Mouse (Mus musculus) stomach, embryonic 16.5 days (tissue): ENCODE data around the gene Pigl. TPM values are rescaled to one million over a fixed set of nuclear protein-coding genes. Genes with fewer than 3 reads are reported as not detected.

Source experiments
- polyA plus RNA-seq: library from polyadenylated mRNA; unstranded; fragments of >200 nt; fragmentation: Nextera tagmentation; extraction: Ambion mirVana; gene quantifications from 2 replicates; pipeline ENCODE4 v1.2.1, GENCODE M21; 2015

Gene Pigl
- polyA plus RNA-seq, 1 experiment from 2014 or later: 9.5 TPM

Other genes with a start within 250 kb of the Pigl start
- 7.9 and 8.1 TPM in 2 replicates for gene Adora2b, start 209.5 kb upstream of the Pigl start, polyA plus RNA-seq
- gene Zswim7, start 177.1 kb upstream of the Pigl start, polyA plus RNA-seq: 18.4 and 19.8 TPM in 2 replicates
- gene Ttc19, start 177.0 kb upstream of the Pigl start, polyA plus RNA-seq: 14.6 and 14.9 TPM in 2 replicates
- 45.0 and 52.7 TPM in 2 replicates for gene Ncor1, start 81 bp downstream of the Pigl start, polyA plus RNA-seq
- 4.2 and 5.7 TPM in 2 replicates for gene Cenpv, start 80.8 kb downstream of the Pigl start, polyA plus RNA-seq
- 2,665 and 2,674 TPM in 2 replicates for gene Ubb, start 92.7 kb downstream of the Pigl start, polyA plus RNA-seq
- gene Trpv2, start 116.0 kb downstream of the Pigl start, polyA plus RNA-seq: 20.9 and 22.2 TPM in 2 replicates
- gene Lrrc75a, start 190.1 kb downstream of the Pigl start, polyA plus RNA-seq: 5.3 and 5.6 TPM in 2 replicates
- gene Mmgt2, start 190.2 kb downstream of the Pigl start, polyA plus RNA-seq: 39.6 and 42.1 TPM in 2 replicates